Mouse (Mus musculus): Measurements from ENCODE around the gene Rsrp1. TPM values are rescaled to one million over a fixed set of nuclear protein-coding genes. Genes with fewer than 3 reads are reported as not detected.
"Not testable (repeated sequence)": the region's sequence is repeated elsewhere in the genome, so short reads cannot be mapped to it uniquely, and the experiment has no call there.

The Rsrp1 gene
- total RNA-seq (2021): 100 to 1,000 TPM; 230 to 267 TPM

DNA sequence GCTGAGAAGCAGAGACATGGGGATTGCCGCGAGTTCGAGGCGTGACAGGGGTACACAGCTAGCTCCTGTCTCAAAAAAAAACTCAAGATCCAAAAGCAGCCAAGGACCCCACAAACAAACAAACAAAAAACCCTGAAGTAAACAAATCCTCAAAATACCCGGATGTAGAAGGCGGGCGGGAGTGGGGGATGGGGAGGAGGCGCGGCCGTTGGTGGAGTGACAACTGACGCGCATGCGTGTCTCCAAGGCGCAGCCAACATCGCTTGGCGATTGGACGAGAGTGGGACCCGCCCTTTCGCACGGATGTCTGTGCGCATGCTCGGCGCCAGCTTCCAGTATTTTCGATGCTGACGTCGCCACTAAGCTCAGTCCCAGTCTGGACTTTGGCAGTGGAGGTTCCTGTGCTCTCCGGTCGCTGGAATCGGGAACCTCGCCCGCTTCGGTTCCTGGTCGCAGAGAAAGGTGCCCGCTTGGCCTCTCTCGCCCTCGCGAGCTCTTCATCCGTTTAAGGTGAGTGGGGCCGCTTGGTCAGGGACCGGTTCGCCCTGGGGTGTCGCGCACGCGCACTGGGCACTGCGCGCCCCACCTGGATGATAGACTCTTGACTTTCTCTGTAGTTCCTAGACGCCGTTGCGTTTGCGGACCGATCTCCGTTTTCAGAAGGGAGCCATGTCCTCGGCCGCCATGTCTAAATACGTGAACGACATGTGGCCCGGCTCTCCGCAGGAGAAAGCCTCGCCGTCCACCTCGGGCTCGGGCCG lies at the start of gene Rsrp1:
Gene Rsrp1, plus strand, starts transcription at position 335 of the 761 bp plus-strand sequence.
- peak; percentile 98 to 99 for DNase-seq (ENCODE audit: low spot score in 2 of 2)
- intact Hi-C loops (cut with DNase I): no loop called here

DNA sequence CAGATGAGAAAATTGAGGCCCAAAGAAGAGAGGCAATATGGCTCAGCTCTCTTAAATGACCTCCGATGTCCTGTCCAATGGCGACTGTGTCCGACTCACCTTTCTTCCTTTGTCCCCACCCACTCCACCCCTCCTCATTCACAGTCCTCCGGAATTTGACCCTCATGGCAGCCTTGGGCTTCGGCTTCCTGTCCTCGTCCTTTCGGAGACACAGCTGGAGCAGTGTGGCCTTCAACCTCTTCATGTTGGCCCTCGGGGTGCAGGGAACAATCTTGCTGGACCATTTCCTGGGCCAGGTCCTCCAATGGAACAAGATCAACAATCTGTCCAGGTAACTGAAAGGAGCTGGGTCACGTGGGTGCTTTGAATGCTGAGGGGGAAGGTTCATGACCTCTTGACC lies 47.2 kb upstream of the Rsrp1 start:
- intact Hi-C loops (cut with DNase I): no loop called here
- no peak for DNase-seq (ENCODE audit: low spot score in 2 of 2)

DNA sequence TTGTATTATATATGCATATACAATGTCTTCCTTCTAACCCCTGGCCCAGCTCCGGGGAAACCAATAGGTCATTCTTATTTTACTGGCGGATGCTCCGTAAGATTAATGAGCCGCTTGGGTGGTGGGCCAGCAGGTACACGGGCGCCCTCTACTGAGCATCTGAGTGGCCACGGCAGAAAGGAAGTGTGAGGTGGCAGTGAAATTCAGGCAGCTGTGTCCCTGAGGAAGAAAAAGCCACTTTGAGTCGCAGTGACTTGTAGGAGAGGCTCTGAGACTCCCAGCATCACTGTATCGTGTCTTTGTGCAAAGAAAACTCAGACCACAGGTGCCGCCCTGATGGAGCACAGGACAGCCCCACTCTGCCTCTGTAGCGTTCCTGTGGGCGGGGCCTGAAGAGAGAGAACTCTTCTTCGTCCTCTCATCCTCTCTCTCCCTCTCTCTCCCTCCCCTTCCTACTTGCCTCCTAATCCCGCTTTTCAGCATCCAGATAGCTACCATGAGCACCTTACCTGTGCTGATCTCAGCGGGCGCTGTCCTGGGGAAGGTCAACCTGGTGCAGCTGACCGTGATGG lies 43.9 kb upstream of the Rsrp1 start:
- intact Hi-C loops (cut with DNase I): loop anchor here (2.0 kb wide), 1 partner anchor 87 kb away; no protein-coding TSS in a partner anchor
- DNase-seq (ENCODE audit: low spot score in 2 of 2): peak; percentile 69 to 73

GRCm38 (mm10) chr4:134880041-134880440 lies 43.4 kb upstream of the Rsrp1 start:
- intact Hi-C loops (cut with DNase I): loop anchor here (10.0 kb wide), 1 partner anchor 335 kb away; no protein-coding TSS in a partner anchor
- no peak for DNase-seq (ENCODE audit: low spot score in 2 of 2)

DNA sequence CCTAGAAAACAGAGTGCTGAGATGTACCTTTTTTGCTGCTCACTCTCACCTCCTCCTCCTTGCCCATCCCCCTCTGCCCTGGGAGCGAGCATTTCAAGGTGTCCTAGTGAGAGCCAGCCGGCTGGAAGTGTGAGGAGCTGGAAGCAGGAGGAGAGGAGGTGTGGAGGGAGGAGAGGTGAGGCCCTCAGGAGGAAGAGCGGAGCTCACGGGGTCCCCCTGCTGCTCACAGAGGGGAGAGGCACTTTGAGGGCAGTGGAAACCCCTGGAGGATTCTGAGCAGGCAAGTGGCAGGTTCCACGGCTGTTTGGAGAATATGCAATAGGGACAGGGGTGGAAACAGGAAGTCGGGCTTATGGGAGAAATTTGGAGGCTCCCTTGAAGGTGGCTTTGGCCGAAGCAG lies 40.1 kb upstream of the Rsrp1 start:
- DNase-seq (ENCODE audit: low spot score in 2 of 2): no peak
- intact Hi-C loops (cut with DNase I): loop anchor here (10.0 kb wide), 1 partner anchor 338 kb away; no protein-coding TSS in a partner anchor

GRCm38 (mm10) chr4:134883808-134884207 lies 39.6 kb upstream of the Rsrp1 start:
- intact Hi-C loops (cut with DNase I): loop anchor here (10.0 kb wide), 1 partner anchor 339 kb away; no protein-coding TSS in a partner anchor
- DNase-seq (ENCODE audit: low spot score in 2 of 2): peak in 1 of 2 experiments; percentile 25

GRCm38 (mm10) chr4:134884364-134884763 lies 39.0 kb upstream of the Rsrp1 start:
- DNase-seq (ENCODE audit: low spot score in 2 of 2): peak in 1 of 2 experiments; percentile 14
- intact Hi-C loops (cut with DNase I): loop anchor here (10.0 kb wide), 1 partner anchor 340 kb away; no protein-coding TSS in a partner anchor

DNA sequence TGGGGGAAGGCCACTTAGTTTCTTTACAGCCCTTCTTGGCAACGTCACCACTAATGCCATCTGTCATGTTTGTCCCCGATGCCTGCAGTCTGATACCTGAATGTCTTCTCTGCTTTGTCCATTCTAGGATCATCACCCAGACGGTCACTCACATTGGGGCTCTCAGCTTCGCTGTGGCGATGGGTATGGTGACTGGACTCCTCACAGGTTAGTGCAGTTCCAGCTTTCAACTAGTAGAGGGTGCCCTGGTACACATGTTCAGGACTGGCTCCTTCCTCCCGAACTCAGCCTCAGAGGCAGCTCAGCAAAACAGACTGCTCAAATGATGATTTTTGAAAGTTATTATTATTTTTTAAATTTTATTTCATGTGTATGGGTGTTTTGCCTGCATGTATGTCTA lies 31.3 kb upstream of the Rsrp1 start:
- peak; percentile 46 to 63 for DNase-seq (ENCODE audit: low spot score in 2 of 2)
- intact Hi-C loops (cut with DNase I): no loop called here

- no peak for DNase-seq (ENCODE audit: low spot score in 2 of 2)
- intact Hi-C loops (cut with DNase I): no loop called here
Measured at GRCm38 (mm10) chr4:134897256-134897655, 26.1 kb upstream of the Rsrp1 start.

DNA sequence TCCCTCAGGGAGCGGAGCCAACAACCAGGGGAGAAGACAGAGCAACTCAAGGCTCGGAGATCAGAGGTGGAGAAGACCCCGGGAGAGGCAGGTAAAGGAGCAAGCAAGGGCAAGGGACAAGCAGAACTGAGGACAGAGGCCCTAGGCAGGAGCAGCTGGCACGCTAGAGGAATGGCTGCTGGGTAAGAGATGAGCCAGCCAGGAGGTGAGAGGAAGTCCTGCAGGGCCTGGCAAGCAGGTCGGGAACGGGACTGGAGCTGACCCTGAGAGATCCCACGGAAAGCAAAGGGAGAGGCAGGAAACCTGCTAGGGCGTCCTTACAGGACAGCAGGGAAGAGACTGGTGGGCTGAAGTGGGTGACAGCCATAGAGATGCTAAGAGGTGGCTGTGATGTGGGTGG lies 22.3 kb upstream of the Rsrp1 start:
- intact Hi-C loops (cut with DNase I): no loop called here
- DNase-seq (ENCODE audit: low spot score in 2 of 2): no peak

- intact Hi-C loops (cut with DNase I): no loop called here
- no peak for DNase-seq (ENCODE audit: low spot score in 2 of 2)
Measured at GRCm38 (mm10) chr4:134903046-134903445, 20.3 kb upstream of the Rsrp1 start.

DNA sequence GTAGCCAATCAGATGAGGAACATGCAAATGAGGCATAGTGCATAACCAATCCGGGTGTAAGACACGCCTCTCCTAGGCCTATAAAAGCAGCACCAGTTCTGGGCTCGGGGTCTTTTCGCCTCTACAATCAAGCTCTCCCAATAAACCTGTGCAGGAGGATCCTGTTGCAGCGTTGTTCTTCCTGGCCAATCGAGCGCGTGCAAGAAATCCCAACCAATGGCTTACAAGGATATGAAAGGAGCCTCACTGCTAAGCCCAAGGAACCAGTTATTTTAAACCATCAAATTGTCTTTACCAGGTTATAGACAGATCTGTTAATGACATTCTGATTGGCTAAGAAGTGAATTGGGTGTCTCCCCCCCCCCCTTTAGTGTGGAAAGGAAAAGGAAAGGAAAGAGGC lies 12.0 kb upstream of the Rsrp1 start:
- not testable (repeated sequence) for DNase-seq (ENCODE audit: low spot score in 2 of 2)
- intact Hi-C loops (cut with DNase I): loop anchor here (10.0 kb wide), 1 partner anchor 367 kb away; no protein-coding TSS in a partner anchor

DNA sequence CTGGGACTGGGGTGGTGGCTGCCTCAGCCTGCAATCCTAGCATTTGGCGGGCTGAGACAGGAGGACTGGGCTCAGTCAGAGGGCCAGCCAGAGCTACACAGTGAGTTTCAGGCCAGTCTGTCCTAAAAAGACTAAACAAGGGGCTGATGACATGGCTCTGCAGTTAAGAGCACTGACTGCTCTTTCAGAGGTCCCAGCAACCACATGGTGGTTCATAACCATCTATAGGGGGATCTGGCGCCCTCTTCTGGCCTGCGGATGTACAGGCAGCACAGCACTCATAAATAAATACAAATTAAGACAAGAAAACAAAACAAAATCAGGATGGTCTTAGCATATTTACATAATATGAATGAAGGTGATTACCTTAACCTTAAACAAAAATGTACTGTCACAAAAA lies 10.0 kb upstream of the Rsrp1 start:
- intact Hi-C loops (cut with DNase I): loop anchor here (10.0 kb wide), 1 partner anchor 369 kb away; no protein-coding TSS in a partner anchor
- peak in 1 of 2 experiments; percentile 44 for DNase-seq (ENCODE audit: low spot score in 2 of 2)

DNA sequence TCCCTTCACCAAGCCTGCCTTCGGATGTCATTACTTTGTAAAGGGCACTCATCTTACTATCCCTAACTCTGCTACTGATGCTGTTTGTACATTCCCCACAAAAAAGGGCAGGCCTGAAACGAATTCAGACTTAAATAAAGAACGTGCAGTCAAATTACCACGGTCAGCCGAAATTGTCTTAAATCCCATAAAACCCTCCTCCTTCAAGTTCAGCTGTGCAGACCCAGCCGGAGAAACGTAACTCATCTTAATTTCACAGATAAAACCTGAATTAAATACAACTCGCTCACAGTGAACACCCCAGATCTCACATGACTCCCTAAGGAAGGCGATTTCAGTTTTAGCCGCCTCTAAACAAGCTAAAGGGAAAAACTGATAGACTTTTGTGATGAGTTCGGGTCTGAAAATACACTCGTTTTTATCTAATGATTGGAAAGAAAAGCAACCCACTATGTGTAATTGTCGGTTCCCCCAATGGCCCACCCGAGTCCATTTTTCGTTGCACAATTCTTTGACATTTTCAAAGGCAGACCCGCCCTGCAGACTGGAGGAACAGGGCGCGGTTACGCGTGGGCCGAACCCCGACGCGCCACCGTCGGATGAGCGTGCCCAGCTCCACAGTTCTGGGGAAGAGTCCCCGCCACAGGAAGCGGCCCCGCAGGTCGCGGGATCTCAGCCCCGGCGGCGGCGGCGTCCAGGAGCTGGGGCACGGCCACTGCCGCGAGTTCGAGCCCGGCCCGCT lies 9.1 kb upstream of the Rsrp1 start:
- intact Hi-C loops (cut with DNase I): loop anchor here (10.0 kb wide), 1 partner anchor 369 kb away; no protein-coding TSS in a partner anchor
- peak; percentile 55 to 64 for DNase-seq (ENCODE audit: low spot score in 2 of 2)

- DNase-seq (ENCODE audit: low spot score in 2 of 2): peak; percentile 90 to 93
- intact Hi-C loops (cut with DNase I): loop anchor here (10.0 kb wide), 1 partner anchor 370 kb away; no protein-coding TSS in a partner anchor
Measured at GRCm38 (mm10) chr4:134914864-134915209, 8.6 kb upstream of the Rsrp1 start, which contains the start of gene Tmem50a. TSS of gene Tmem50a (minus strand) at chr4:134915024.

GRCm38 (mm10) chr4:134915223-134916050 lies 8.0 kb upstream of the Rsrp1 start:
- intact Hi-C loops (cut with DNase I): loop anchor here (10.0 kb wide), 1 partner anchor 371 kb away; no protein-coding TSS in a partner anchor
- no peak for DNase-seq (ENCODE audit: low spot score in 2 of 2)

GRCm38 (mm10) chr4:134917194-134917593 lies 6.2 kb upstream of the Rsrp1 start:
- intact Hi-C loops (cut with DNase I): loop anchor here (10.0 kb wide), 1 partner anchor 372 kb away; no protein-coding TSS in a partner anchor
- no peak for DNase-seq (ENCODE audit: low spot score in 2 of 2)

DNA sequence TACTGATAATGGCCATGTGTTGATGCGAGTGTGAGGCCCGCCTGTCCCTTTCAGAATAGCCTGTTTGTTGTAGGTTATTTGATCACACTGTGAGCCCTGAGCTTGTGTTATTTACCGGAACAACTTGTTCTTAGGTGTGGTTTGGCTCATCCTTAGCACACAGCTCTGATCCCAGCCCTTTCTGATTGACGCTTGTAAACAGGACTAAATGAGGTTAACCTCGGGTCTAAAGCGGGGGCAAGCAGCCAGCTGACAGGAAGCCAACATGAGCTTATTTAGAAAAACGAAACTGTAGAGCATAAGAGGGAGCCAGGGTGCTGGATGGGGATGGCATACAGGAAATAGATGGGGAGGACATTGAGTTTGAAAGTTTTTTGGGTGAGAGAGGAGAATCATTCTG lies 5.0 kb upstream of the Rsrp1 start:
- intact Hi-C loops (cut with DNase I): loop anchor here (10.0 kb wide), 1 partner anchor 374 kb away; no protein-coding TSS in a partner anchor
- no peak for DNase-seq (ENCODE audit: low spot score in 2 of 2)
